Mouse (Mus musculus) liver (tissue): ENCODE measurements around the gene Nmt2.

Experiments used
- DNase-seq: peaks from one replicate; pipeline ENCODE4 v3.0.0-alpha.2; 2020; ENCODE audit warnings: mixed read lengths

The Nmt2 gene

GRCm38 (mm10) chr2:3283602-3284472 is at the start of gene Nmt2:
Nmt2 (plus strand) TSS chr2:3284212.
- peak; percentile 100 for DNase-seq

DNA sequence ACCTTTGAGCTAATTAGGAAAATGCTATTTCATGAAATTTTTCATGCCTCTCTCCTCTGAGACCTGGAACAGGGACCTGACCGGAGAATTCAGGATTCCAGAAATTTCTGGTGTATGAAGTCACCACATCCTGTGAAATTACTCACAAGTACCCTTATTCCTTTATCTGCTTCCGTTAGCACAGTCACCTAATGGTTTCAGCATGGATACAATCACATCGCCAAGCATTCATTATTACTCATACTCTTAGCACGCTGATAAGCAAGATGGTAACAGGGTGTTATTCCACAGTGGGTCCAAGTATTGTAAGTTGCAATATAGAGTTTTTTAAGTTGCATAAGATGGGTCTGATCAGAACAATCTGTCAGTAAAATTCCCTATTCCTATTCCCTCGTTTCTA is 44.8 kb upstream of the Nmt2 start:
- DNase-seq, result no peak

GRCm38 (mm10) chr2:3244251-3244650 is 39.8 kb upstream of the Nmt2 start:
- no peak for DNase-seq

DNA sequence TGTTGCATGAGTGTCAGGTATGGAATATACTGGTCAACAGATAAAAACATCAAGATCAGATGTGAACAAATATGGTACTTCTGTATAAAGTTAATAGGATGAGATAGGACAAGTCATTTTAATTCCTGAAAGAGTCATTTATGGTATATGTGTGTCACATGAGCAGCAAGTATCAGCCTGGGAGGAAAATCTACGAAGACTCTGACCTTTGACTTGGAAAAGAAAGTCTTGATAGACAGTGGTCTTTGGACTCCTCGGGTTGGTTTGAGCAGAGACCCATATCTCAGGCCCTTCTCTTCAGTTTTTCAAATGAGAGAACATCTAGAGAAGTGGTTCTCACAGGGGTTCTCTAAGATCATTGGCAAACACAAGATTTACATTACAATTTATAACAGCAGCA is 32.7 kb upstream of the Nmt2 start:
- no peak for DNase-seq

GRCm38 (mm10) chr2:3266466-3266865 is 17.5 kb upstream of the Nmt2 start:
- DNase-seq, result no peak

DNA sequence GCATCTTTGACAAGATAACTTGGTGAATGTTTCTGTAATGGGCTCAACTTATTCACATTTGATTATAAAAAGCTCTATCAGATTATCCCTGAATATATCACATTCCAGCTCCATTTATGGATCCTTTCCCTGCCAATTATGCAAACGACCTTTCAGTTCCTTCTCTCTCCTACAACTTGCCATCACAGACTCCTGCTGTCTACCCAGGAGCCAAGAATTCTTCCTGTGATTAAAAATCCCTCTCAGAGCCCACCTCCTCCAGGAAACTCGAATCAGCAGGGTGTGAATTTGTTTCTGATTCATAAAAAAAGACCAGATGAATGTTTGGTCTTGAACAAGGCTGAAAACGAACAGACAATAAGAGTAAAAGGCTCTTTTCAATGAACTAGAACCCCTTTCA is 16.1 kb upstream of the Nmt2 start:
- no peak for DNase-seq

DNA sequence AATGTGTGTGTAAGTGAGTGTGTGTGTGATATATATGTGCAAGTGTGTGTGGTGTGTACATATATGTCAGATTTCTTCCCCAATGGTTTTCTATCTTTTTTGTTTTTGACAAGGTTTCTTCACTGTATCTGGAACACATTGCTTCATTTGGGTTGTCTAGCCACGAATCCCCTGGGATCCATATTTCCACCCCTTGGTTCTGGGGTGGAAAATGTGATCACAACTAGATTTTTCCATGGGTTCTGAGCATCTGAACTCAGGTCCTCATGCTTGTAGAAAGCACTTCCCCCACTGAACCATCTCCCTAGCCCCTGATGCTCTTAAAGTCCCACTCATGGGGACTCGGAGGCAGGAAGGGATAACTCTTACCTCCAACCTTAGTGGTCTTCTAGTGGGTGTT is 10.7 kb upstream of the Nmt2 start:
- no peak for DNase-seq

DNA sequence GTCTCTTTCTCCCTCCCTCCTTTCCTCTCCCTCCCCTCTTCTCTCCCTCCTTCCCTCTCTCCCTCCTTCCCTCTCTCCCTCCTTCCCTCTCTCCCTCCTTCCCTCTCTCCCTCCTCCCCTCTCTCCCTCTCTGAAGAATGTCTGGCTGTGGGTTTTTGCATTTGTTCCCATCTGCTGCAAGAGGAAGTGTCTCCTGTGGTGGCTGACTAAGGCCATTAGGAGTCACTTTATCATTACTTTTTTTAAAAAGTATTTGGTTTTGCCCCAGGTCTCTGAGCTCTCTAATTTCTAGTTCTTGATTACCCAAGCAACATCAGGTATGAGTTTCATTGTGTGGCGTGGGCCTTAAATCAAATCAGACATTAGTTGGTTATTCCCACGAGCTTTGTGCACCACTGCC is 7.9 kb upstream of the Nmt2 start:
- DNase-seq, result no peak

DNA sequence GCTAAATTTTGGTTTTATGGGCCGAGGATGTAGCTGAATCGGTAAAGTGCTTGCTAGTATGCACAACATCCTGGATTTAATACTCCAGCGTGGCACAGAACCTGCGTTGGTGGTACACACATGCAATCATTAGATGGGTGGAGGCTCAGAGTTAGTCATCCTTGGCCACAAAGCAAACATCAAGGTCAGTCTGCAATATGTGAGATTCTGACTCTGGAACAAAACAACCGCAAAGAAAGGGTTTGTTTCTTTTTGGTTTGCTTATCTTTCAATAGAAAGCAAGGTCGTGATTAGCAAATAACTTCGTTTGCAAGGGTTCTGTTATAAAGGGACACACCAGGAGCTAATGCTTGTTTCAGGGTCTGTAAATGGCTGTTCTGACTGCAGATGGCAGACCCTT is 6.5 kb upstream of the Nmt2 start:
- no peak for DNase-seq

GRCm38 (mm10) chr2:3281311-3281710 is 2.7 kb upstream of the Nmt2 start:
- DNase-seq, result no peak

DNA sequence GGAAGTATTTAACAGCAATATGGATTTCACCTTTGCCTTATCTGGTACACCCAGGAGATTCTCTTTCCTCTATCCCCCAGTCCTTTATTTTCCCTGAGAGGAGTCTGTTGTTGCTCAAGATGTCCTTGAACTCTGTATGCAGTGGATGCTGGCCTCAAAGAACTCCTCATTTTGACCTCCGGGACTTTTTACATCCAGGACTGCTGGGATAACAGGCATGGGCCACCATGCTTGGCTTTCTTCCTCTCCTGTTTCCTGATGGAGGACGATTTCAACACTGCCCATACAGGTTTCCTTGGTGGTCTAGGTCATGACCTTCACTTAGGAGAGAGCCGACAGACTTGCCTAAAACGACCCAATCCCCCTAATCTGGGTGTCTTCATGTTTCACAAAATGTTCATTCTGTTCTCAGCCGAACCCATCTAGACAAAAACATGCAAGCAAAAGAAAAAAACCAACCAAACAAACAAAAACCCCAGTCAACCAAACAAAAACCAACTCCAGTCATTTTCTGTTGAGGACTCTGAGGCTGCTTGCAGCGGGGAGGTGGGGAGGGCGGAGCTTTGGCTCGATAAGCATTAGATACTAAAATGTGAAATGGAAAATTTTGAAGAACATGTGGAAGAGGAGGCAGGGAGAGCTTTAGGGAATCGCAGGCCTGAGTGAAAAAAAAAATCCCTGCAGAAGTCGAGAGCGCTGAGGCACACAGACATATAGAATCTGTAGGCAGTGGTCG is 978 bp upstream of the Nmt2 start:
- DNase-seq, result peak; percentile 69

DNA sequence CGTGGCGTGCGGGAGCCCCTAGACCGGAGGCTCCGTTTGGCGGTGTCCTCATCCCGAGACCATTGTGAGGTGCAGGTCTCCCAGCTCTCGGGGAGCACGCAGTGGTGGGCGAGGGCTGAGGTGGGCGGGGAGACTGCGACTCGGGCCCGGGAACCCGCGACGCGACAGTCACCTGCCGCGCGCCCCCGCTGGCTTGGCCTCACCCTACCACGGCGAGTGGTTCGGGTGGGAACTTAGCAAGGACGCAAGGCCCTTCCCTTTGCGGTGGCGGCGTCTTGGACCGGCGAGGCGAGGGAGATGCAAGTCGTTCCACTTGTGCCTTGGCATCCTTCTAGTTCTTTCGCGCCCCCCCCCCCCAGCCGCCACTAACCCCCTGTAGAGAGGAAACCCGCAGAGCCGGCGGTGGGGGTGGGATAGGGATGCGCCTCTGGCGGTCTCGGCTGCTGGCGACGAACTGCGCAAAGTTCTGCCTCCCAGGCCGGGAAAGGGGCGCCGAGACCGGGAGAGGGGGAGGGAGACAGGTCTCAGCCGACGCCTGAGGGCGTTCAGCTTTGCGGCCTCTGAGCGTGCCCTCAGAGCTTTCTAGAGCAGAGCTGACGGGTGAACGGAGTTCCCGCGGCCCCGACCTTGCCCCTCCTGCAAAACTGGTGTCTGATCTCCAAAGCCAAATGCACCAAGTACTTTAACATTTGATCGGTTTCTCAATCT is 615 bp downstream of the Nmt2 start:
- DNase-seq, result peak; percentile 67

DNA sequence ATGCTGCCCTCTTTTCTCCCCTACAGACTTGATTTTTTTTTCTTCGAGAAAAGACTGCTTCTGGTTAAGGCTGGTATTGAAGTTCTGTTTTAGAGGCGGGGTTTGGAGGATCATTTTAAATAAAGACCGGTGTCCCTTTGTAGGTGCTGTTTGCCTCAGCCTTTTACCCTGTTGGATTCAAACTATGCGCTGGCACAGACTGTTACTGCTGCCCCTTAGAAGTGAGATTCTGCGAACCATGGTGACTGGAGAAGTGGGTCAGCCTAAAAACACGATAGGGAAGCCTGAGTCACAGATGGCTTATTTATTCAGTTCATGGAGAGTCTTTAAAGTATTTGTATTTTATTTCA is 1.1 kb downstream of the Nmt2 start:
- no peak for DNase-seq

GRCm38 (mm10) chr2:3285709-3286108 is 1.7 kb downstream of the Nmt2 start:
- no peak for DNase-seq

- no peak for DNase-seq
Observed at GRCm38 (mm10) chr2:3286243-3286642, 2.2 kb downstream of the Nmt2 start.

- no peak for DNase-seq
Observed at GRCm38 (mm10) chr2:3289581-3289980, 5.6 kb downstream of the Nmt2 start.

DNA sequence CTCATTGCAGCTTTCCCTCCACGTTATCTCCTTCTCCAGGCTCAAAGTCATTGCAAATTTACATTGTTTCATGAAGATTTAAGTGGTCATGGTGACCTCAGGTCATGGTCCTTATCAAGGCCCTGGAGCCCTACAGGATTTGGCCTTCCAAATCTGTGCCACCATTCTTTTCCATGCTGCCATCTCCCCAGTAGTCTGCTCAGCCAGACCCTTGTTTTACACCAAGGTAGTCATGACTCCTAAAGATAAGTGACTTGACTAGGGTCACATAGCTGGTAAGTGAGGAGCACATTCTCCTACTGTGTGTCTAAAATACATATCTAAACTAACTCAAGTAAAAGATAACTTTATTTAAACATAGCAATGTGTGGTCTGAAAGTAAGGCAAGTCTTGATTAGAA is 8.2 kb downstream of the Nmt2 start:
- no peak for DNase-seq

DNA sequence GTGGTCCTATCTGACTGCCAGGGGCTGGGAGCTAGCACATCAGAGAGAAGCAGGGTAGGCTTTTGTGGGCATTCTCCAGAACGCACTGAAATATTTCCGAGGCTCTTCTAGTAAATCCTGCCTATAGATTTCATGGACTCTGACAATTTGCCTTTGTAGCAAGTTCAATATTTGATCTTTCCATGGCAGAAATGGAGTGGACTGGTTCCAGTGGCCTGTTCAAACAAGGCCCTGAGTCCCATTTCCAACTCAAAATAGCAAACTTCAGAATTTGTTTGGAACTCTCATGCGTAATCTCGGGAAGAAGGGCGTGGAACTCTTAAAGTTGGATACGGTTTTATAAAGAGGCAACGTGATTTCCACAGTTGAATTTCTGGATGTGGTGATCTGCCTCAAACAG is 11.8 kb downstream of the Nmt2 start:
- DNase-seq, result no peak

GRCm38 (mm10) chr2:3305426-3306025 is 21.5 kb downstream of the Nmt2 start:
- no peak for DNase-seq

GRCm38 (mm10) chr2:3323132-3323531 is 39.1 kb downstream of the Nmt2 start:
- no peak for DNase-seq

DNA sequence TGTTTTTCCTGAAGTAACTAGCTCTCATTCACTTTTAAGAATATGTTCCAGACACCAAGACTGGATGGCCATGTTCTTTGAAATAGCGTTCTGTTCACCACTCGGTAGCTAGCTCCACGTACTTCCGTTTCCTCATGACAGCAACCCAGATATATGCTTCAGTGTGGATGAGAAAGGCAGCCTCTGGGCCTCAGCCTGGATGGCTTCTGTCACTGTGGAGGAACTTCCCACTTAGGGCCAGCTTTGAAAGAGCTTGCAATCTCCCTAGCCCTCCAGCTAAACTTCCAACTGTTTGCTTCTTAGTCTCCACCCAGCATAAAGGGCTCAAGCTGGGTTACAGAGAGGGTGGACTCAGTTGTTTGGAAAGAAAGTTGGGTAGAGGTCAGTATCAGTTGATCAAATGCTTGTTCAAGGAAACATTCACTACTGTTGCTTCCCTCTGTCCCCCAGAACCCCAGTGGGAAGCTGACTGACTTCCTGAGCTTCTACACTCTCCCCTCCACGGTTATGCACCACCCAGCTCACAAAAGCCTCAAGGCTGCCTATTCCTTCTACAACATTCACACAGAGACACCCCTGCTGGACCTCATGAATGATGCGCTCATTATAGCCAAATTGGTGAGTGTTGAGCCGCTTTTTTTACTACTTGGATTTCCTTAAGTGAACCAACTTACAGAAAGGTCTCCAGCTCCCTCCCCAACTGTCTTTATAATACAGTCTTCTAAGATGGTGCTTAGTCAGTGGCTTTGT is 40.5 kb downstream of the Nmt2 start:
- DNase-seq, result no peak

DNA sequence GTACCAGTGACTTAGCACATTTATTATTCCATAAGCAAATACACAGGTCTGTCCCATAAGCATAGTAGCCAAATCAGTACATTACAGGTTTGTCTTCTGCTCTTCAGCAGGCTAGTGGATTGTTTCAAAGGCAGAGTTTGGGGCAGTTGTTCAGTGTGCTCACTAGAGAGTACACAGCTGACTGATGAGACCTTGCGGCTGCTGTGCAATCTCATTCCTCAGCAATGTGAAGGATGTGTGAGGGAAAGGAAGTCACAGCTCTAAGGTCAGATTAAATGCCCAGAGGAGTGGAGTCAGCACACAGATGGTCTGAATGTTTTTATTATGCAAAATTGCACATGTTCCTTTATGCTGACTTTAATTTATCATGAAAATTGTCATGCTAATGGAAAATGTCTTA is 42.5 kb downstream of the Nmt2 start:
- DNase-seq, result no peak

DNA sequence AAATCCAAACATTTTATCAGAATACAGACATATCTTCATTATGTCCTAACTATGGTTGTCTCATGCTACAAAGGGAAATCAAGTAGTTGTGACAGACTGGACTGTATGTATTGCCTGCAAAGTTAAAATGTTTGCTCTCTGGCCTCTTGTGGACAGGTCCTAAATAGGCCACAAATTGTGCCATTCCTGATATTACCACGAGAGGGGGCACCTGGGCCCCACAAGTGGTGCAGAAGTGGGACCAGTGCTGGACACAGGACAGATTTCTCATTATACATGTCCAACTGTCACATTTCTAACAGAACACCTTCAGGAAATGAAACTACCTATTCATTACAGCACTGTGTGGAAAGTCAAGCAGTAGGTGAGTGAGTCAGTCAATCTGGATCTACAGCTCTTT is 43.3 kb downstream of the Nmt2 start:
- peak; percentile 66 for DNase-seq
